ENCODE assay signal across 16 mouse cellular contexts in genomic region chr2:92695869-92696268, GRCm38 (mm10).
DNase-seq lines count a peak whose midpoint lies in the region; ATAC-seq lines count a peak whose summit lies in the region.
"Had no signal": no experiment of that assay in that cellular context is flagged by ENCODE, and none has a peak within 500 bp of the region (broad histone marks: within the 10 kb centered on the region; RNA-seq: fewer than 3 reads in every experiment).

No protein-coding gene starts in this region.

- no peak overlapping the region for H3K4me2 ChIP-seq in forebrain, embryonic 14.5 days (ENCODE audit: low read length)
- no peak overlapping the region for H3K4me2 ChIP-seq in forebrain, embryonic 12.5 days
- H3K4me2 ChIP-seq in hindbrain, embryonic 14.5 days (replicated peaks) = no peak overlapping the region
- H3K4me2 ChIP-seq in midbrain, embryonic 16.5 days (ENCODE audit: low read length) = no peak overlapping the region
- H3K4me2 ChIP-seq: heart, embryonic 15.5 days; kidney, embryonic 15.5 days; liver, embryonic 11.5 days; lung, embryonic 15.5 days had no signal

- 12% methylated on average over 3 of the region's 3 CpGs for whole genome bisulfite sequencing in forebrain, embryonic 14.5 days
- WGBS in forebrain, embryonic 12.5 days = 20% methylated on average over 3 of the region's 3 CpGs
- WGBS in hindbrain, embryonic 14.5 days = 14% methylated on average over 3 of the region's 3 CpGs
- 12% methylated on average over 3 of the region's 3 CpGs for WGBS in midbrain, embryonic 16.5 days

- H3K27me3 ChIP-seq in forebrain, embryonic 14.5 days (replicated peaks; ENCODE audit: control insufficient read depth, insufficient read depth, low read length) = no peaks in the 10 kb centered on the region
- H3K27me3 ChIP-seq in forebrain, embryonic 12.5 days = no peaks in the 10 kb centered on the region
- no peaks in the 10 kb centered on the region for H3K27me3 ChIP-seq in hindbrain, embryonic 14.5 days (ENCODE audit: control insufficient read depth, insufficient read depth, low read length)
- no peaks in the 10 kb centered on the region for H3K27me3 ChIP-seq in midbrain, embryonic 16.5 days (ENCODE audit: control insufficient read depth, insufficient read depth, low read depth, low read length)
- H3K27me3 ChIP-seq: heart, embryonic 15.5 days; kidney, embryonic 15.5 days; lung, embryonic 15.5 days had no signal

- no peak overlapping the region for H3K9ac ChIP-seq in forebrain, embryonic 14.5 days (ENCODE audit: low read length)
- H3K9ac ChIP-seq in forebrain, embryonic 12.5 days = no peak overlapping the region
- H3K9ac ChIP-seq in hindbrain, embryonic 14.5 days = no peak overlapping the region
- H3K9ac ChIP-seq in midbrain, embryonic 16.5 days (ENCODE audit: low read depth, low read length) = no peak overlapping the region
- H3K9ac ChIP-seq: heart, embryonic 15.5 days; kidney, embryonic 15.5 days; lung, embryonic 15.5 days had no signal

- peaks cover 4% of the 10 kb centered on the region for H3K4me1 ChIP-seq in forebrain, embryonic 14.5 days (ENCODE audit: control insufficient read depth, insufficient read depth, low read length)
- H3K4me1 ChIP-seq in forebrain, embryonic 12.5 days = peaks cover 23% of the 10 kb centered on the region
- H3K4me1 ChIP-seq in hindbrain, embryonic 14.5 days (replicated peaks; ENCODE audit: control insufficient read depth, insufficient read depth, low read length) = no peaks in the 10 kb centered on the region
- no peaks in the 10 kb centered on the region for H3K4me1 ChIP-seq in midbrain, embryonic 16.5 days (ENCODE audit: control insufficient read depth, insufficient read depth, low read length)
- H3K4me1 ChIP-seq: heart, embryonic 15.5 days; kidney, embryonic 15.5 days; lung, embryonic 15.5 days had no signal

- H3K27ac ChIP-seq in forebrain, embryonic 14.5 days (ENCODE audit: low read depth, low read length) = no peak overlapping the region
- H3K27ac ChIP-seq in forebrain, embryonic 12.5 days = no peak overlapping the region
- no peak overlapping the region for H3K27ac ChIP-seq in hindbrain, embryonic 14.5 days
- no peak overlapping the region for H3K27ac ChIP-seq in midbrain, embryonic 16.5 days (ENCODE audit: low read length)
- H3K27ac ChIP-seq: heart, embryonic 15.5 days; kidney, embryonic 15.5 days; lung, embryonic 15.5 days had no signal

- H3K4me3 ChIP-seq in forebrain, embryonic 14.5 days (ENCODE audit: low read depth, low read length) = no peak overlapping the region
- no peak overlapping the region for H3K4me3 ChIP-seq in forebrain, embryonic 12.5 days (replicated peaks)
- no peak overlapping the region for H3K4me3 ChIP-seq in hindbrain, embryonic 14.5 days (replicated peaks; ENCODE audit: low read length)
- no peak overlapping the region for H3K4me3 ChIP-seq in midbrain, embryonic 16.5 days (ENCODE audit: low read depth, low read length)
- H3K4me3 ChIP-seq: heart, embryonic 15.5 days; kidney, embryonic 15.5 days; lung, embryonic 15.5 days; myocyte had no signal

- H3K36me3 ChIP-seq in forebrain, embryonic 14.5 days (ENCODE audit: control insufficient read depth, insufficient read depth, low read length) = no peaks in the 10 kb centered on the region
- no peaks in the 10 kb centered on the region for H3K36me3 ChIP-seq in forebrain, embryonic 12.5 days (replicated peaks)
- no peaks in the 10 kb centered on the region for H3K36me3 ChIP-seq in hindbrain, embryonic 14.5 days (replicated peaks; ENCODE audit: control insufficient read depth, insufficient read depth)
- H3K36me3 ChIP-seq in midbrain, embryonic 16.5 days (ENCODE audit: control insufficient read depth, insufficient read depth, low read length) = no peaks in the 10 kb centered on the region
- H3K36me3 ChIP-seq: heart, embryonic 15.5 days; kidney, embryonic 15.5 days; lung, embryonic 15.5 days had no signal

- ATAC-seq in forebrain, embryonic 14.5 days = no peak; the same call in 1 of the 2 replicates
- ATAC-seq in forebrain, embryonic 12.5 days (ENCODE audit: low FRiP score) = no peak
- peak; percentile 46; the same call in 1 of the 2 replicates for ATAC-seq in hindbrain, embryonic 14.5 days (ENCODE audit: low FRiP score)
- ATAC-seq in midbrain, embryonic 16.5 days = 0 out of 2 replicates have a peak, but pooled peaks have one; percentile 26
- ATAC-seq in inflammation-experienced regulatory T-cells, adult 6 months = no peak

- H3K9me3 ChIP-seq in forebrain, embryonic 14.5 days (replicated peaks; ENCODE audit: control insufficient read depth, low read length) = no peaks in the 10 kb centered on the region
- H3K9me3 ChIP-seq in forebrain, embryonic 12.5 days = no peaks in the 10 kb centered on the region
- H3K9me3 ChIP-seq in hindbrain, embryonic 14.5 days (ENCODE audit: control insufficient read depth, low read length) = no peaks in the 10 kb centered on the region
- H3K9me3 ChIP-seq in midbrain, embryonic 16.5 days (replicated peaks; ENCODE audit: control insufficient read depth, low read length, poor library complexity, severe bottlenecking) = no peaks in the 10 kb centered on the region
- H3K9me3 ChIP-seq: heart, embryonic 15.5 days; kidney, embryonic 15.5 days; lung, embryonic 15.5 days had no signal

- DNase-seq in forebrain, embryonic 14.5 days (ENCODE audit: low spot score) = peak; percentile 49
- DNase-seq in ZHBTc4 (ENCODE audit: low read depth, low spot score) (peak; percentile 45), MN1 (ENCODE audit: low spot score) (no peak)
- peak; percentile 44 for DNase-seq in hindbrain, embryonic 14.5 days (ENCODE audit: low spot score)
- DNase-seq in spleen, postnatal 14 days (ENCODE audit: low spot score in 2 of 2) = no peak
- DNase-seq: adrenal gland, adult 8-10 months; cerebellum, adult 8-10 months; embryo, embryonic 11 days had no signal

Comparison
In these comparisons a context has a peak if more than half of its experiments do, and no peak if none do; other contexts are left out.
1. ATAC-seq: peak in hindbrain, embryonic 14.5 days (single experiment) and midbrain, embryonic 16.5 days (single experiment); none in forebrain, embryonic 14.5 days (single experiment), forebrain, embryonic 12.5 days (single experiment) and inflammation-experienced regulatory T-cells, adult 6 months (single experiment).
2. DNase-seq: peak in forebrain, embryonic 14.5 days (single experiment), ZHBTc4 (single experiment) and hindbrain, embryonic 14.5 days (single experiment); none in MN1 (single experiment) and spleen, postnatal 14 days (0 of 2).